Mouse (Mus musculus): ENCODE measurements around the gene Fancg. TPM values are rescaled to one million over a fixed set of nuclear protein-coding genes. Genes with fewer than 3 reads are reported as not detected.
A peak's percentile ranks its signal among the peaks of the same experiment; 100 is the strongest.

Gene Fancg
- polyA plus RNA-seq, 1 experiment, result 13.5 TPM

- 50% methylated on average over 4 of the region's 4 CpGs for WGBS
- H3K4me3 ChIP-seq (ENCODE audit: extremely low read depth, insufficient read depth, insufficient read length), result no peak overlapping the region
- no peak overlapping the region for H3K27ac ChIP-seq (ENCODE audit: insufficient read depth, low read length)
- peaks cover 5% of the 10 kb centered on the region; the same call in 1 of the 2 replicates for H3K36me3 ChIP-seq (ENCODE audit: control insufficient read depth, insufficient read depth, low read length)
- no peaks in the 10 kb centered on the region for H3K4me1 ChIP-seq (ENCODE audit: control insufficient read depth, insufficient read depth, insufficient read length)
- TF ChIP-seq POLR2A (IDR thresholded peaks at IDR 0.05; ENCODE audit: low read depth, low read length) (no peak), CTCF (IDR thresholded peaks at IDR 0.05; ENCODE audit: extremely low read depth, insufficient read depth, insufficient read length, insufficient replicate concordance) (no peak)
- H3K27me3 ChIP-seq (ENCODE audit: control insufficient read depth, insufficient read depth, low read length), result no peaks in the 10 kb centered on the region
- DNase-seq (ENCODE audit: low read depth in 1 of 2, low spot score in 2 of 2), result no peak
Observed at GRCm38 (mm10) chr4:42959382-42959781, 50.9 kb downstream of the Fancg start.

GRCm38 (mm10) chr4:42958942-42959341 lies 51.4 kb downstream of the Fancg start:
- DNase-seq (ENCODE audit: low read depth in 1 of 2, low spot score in 2 of 2), result no peak
- Histone ChIP-seq H3K4me1 (ENCODE audit: control insufficient read depth, insufficient read depth, insufficient read length) (no peaks in the 10 kb centered on the region), H3K36me3 (ENCODE audit: control insufficient read depth, insufficient read depth, low read length) (peaks cover 5% of the 10 kb centered on the region; the same call in 1 of the 2 replicates), H3K4me3 (ENCODE audit: extremely low read depth, insufficient read depth, insufficient read length) (no peak overlapping the region), H3K27ac (ENCODE audit: insufficient read depth, low read length) (no peak overlapping the region), H3K27me3 (ENCODE audit: control insufficient read depth, insufficient read depth, low read length) (no peaks in the 10 kb centered on the region)
- WGBS, result 82% methylated on average over 8 of the region's 8 CpGs
- TF ChIP-seq POLR2A (IDR thresholded peaks at IDR 0.05; ENCODE audit: low read depth, low read length) (no peak), CTCF (IDR thresholded peaks at IDR 0.05; ENCODE audit: extremely low read depth, insufficient read depth, insufficient read length, insufficient replicate concordance) (no peak)

DNA sequence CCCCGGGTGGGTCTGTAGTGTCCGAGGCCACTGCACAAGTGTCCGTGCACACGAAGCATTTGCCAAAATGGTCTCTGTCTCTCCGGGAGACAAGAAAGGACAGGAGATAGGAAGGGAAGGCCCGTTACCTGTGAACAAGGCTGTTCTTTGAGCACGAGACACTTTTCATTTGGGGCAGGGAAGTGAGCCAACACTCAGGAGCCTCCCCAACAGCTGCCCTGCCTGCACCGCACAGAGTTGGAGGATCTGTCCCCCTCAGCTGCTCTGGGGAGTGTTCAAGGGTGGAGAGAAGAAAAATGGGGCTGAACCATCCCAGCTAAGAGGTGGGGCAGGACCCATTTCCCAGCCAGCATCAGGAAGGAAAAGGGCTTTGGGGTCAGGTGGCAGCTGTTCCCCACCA lies 52.3 kb downstream of the Fancg start:
- Histone ChIP-seq H3K27ac (ENCODE audit: insufficient read depth, low read length) (no peak overlapping the region), H3K4me1 (ENCODE audit: control insufficient read depth, insufficient read depth, insufficient read length) (no peaks in the 10 kb centered on the region), H3K4me3 (ENCODE audit: extremely low read depth, insufficient read depth, insufficient read length) (no peak overlapping the region), H3K36me3 (ENCODE audit: control insufficient read depth, insufficient read depth, low read length) (peaks cover 5% of the 10 kb centered on the region; the same call in 1 of the 2 replicates), H3K27me3 (ENCODE audit: control insufficient read depth, insufficient read depth, low read length) (no peaks in the 10 kb centered on the region)
- DNase-seq (ENCODE audit: low read depth in 1 of 2, low spot score in 2 of 2), result no peak
- TF ChIP-seq CTCF (IDR thresholded peaks at IDR 0.05; ENCODE audit: extremely low read depth, insufficient read depth, insufficient read length, insufficient replicate concordance) (no peak), POLR2A (IDR thresholded peaks at IDR 0.05; ENCODE audit: low read depth, low read length) (no peak)
- 93% methylated on average over 8 of the region's 8 CpGs for whole genome bisulfite sequencing

- Histone ChIP-seq H3K36me3 (ENCODE audit: control insufficient read depth, insufficient read depth, low read length) (peaks cover 5% of the 10 kb centered on the region; the same call in 1 of the 2 replicates), H3K4me3 (ENCODE audit: extremely low read depth, insufficient read depth, insufficient read length) (no peak overlapping the region), H3K4me1 (ENCODE audit: control insufficient read depth, insufficient read depth, insufficient read length) (no peaks in the 10 kb centered on the region), H3K27me3 (ENCODE audit: control insufficient read depth, insufficient read depth, low read length) (no peaks in the 10 kb centered on the region), H3K27ac (ENCODE audit: insufficient read depth, low read length) (no peak overlapping the region)
- no peak for DNase-seq (ENCODE audit: low read depth in 1 of 2, low spot score in 2 of 2)
- 93% methylated on average over 11 of the region's 11 CpGs for WGBS
- TF ChIP-seq POLR2A (IDR thresholded peaks at IDR 0.05; ENCODE audit: low read depth, low read length), result no peak
- no peak for TF ChIP-seq CTCF (IDR thresholded peaks at IDR 0.05; ENCODE audit: extremely low read depth, insufficient read depth, insufficient read length, insufficient replicate concordance)
Observed at GRCm38 (mm10) chr4:42957306-42957705, 53.0 kb downstream of the Fancg start.

GRCm38 (mm10) chr4:42956581-42956980 lies 53.7 kb downstream of the Fancg start:
- H3K36me3 ChIP-seq (ENCODE audit: control insufficient read depth, insufficient read depth, low read length), result peaks cover 5% of the 10 kb centered on the region; the same call in 1 of the 2 replicates
- no peak for DNase-seq (ENCODE audit: low read depth in 1 of 2, low spot score in 2 of 2)
- 95% methylated on average over 17 of the region's 17 CpGs for WGBS
- H3K27ac ChIP-seq (ENCODE audit: insufficient read depth, low read length), result no peak overlapping the region
- H3K27me3 ChIP-seq (ENCODE audit: control insufficient read depth, insufficient read depth, low read length), result no peaks in the 10 kb centered on the region
- no peaks in the 10 kb centered on the region for H3K4me1 ChIP-seq (ENCODE audit: control insufficient read depth, insufficient read depth, insufficient read length)
- TF ChIP-seq CTCF (IDR thresholded peaks at IDR 0.05; ENCODE audit: extremely low read depth, insufficient read depth, insufficient read length, insufficient replicate concordance) (no peak), POLR2A (IDR thresholded peaks at IDR 0.05; ENCODE audit: low read depth, low read length) (no peak)
- no peak overlapping the region for H3K4me3 ChIP-seq (ENCODE audit: extremely low read depth, insufficient read depth, insufficient read length)

DNA sequence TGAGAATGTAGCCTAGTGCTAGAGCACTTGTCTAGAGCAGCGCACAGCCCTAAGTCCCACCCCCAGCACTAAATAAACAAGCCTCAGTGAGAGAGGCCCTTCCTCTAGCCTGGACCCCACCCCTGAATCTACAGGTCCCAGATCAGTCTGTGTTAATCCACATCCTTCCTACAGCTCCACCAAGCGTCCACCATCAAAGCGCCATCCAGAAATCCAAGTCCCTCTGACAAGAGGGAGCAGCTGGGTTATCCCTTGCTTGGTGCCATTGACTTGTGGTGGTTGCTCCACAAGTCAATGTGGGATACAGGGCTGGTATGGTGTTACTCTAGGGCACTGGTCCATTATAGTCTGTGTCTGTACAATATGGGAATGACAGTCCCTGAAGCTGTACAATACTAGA lies 55.1 kb downstream of the Fancg start:
- H3K27ac ChIP-seq (ENCODE audit: insufficient read depth, low read length), result no peak overlapping the region
- no peaks in the 10 kb centered on the region for H3K27me3 ChIP-seq (ENCODE audit: control insufficient read depth, insufficient read depth, low read length)
- no peaks in the 10 kb centered on the region for H3K4me1 ChIP-seq (ENCODE audit: control insufficient read depth, insufficient read depth, insufficient read length)
- WGBS, result 100% methylated on average over 3 of the region's 3 CpGs
- peaks cover 5% of the 10 kb centered on the region; the same call in 1 of the 2 replicates for H3K36me3 ChIP-seq (ENCODE audit: control insufficient read depth, insufficient read depth, low read length)
- TF ChIP-seq POLR2A (IDR thresholded peaks at IDR 0.05; ENCODE audit: low read depth, low read length) (no peak), CTCF (IDR thresholded peaks at IDR 0.05; ENCODE audit: extremely low read depth, insufficient read depth, insufficient read length, insufficient replicate concordance) (no peak)
- no peak overlapping the region for H3K4me3 ChIP-seq (ENCODE audit: extremely low read depth, insufficient read depth, insufficient read length)
- no peak for DNase-seq (ENCODE audit: low read depth in 1 of 2, low spot score in 2 of 2)

DNA sequence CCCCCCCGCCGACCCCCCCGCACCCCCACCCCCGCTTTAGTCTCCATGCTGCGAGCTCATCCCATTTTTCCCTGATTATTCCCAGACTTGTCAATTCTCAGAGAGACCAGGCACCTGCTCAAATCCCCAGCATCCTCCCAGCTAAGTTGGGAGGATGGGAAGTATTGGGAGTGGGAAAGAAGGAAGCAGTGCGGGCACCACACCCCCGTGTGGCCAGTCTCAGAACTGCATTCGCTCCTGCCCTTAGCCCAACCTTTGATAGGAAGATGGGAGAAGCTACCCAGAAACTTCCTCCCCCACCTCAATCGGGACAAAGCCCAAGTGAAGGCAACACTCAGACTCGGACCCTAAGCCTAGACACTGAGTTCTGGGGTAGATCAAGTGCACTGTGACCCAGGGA lies 56.0 kb downstream of the Fancg start:
- TF ChIP-seq POLR2A (IDR thresholded peaks at IDR 0.05; ENCODE audit: low read depth, low read length) (no peak), CTCF (IDR thresholded peaks at IDR 0.05; ENCODE audit: extremely low read depth, insufficient read depth, insufficient read length, insufficient replicate concordance) (peak; percentile 85)
- no peak overlapping the region for H3K4me3 ChIP-seq (ENCODE audit: extremely low read depth, insufficient read depth, insufficient read length)
- peak in 1 of 2 experiments; percentile 35 for DNase-seq (ENCODE audit: low read depth in 1 of 2, low spot score in 2 of 2)
- WGBS, result 29% methylated on average over 10 of the region's 10 CpGs
- peaks cover 5% of the 10 kb centered on the region; the same call in 1 of the 2 replicates for H3K36me3 ChIP-seq (ENCODE audit: control insufficient read depth, insufficient read depth, low read length)
- H3K4me1 ChIP-seq (ENCODE audit: control insufficient read depth, insufficient read depth, insufficient read length), result no peaks in the 10 kb centered on the region; the same call in 1 of the 2 replicates
- no peaks in the 10 kb centered on the region for H3K27me3 ChIP-seq (ENCODE audit: control insufficient read depth, insufficient read depth, low read length)
- H3K27ac ChIP-seq (ENCODE audit: insufficient read depth, low read length), result no peak overlapping the region
